Mouse (Mus musculus) adrenal gland, adult 18-20 months (tissue): Measurements from ENCODE around the gene Tspear. TPM values are rescaled to one million over a fixed set of nuclear protein-coding genes. Genes with fewer than 3 reads are reported as not detected.
"Not testable (repeated sequence)": the region's sequence is repeated elsewhere in the genome, so short reads cannot be mapped to it uniquely, and the experiment has no call there.

Experiments used
- DNase-seq, 2 experiments: peaks; one replicate each; pipeline ENCODE4 v3.0.0; 2021 to 2022; ENCODE audit warnings: low spot score in 2 of 2
- total RNA-seq, 2 experiments: library from RNA; stranded (reverse); gene quantifications; 1 replicate in 1 of 2; 2 replicates in 1 of 2; pipeline ENCODE4 v1.2.3; 2021

The Tspear gene
- total RNA-seq, 2 experiments from 2014 or later = 0.27 to 0.51 TPM

GRCm38 (mm10) chr10:77783396-77783795 lies 97.0 kb downstream of the Tspear start:
- not testable (repeated sequence) for DNase-seq

- DNase-seq = not testable (repeated sequence)
Measured at GRCm38 (mm10) chr10:77787876-77788275, 101.5 kb downstream of the Tspear start, which contains the start of gene Gm7137. Gm7137 (minus strand) TSS chr10:77788200.

- DNase-seq = no peak
Measured at GRCm38 (mm10) chr10:77788621-77789020, 102.3 kb downstream of the Tspear start.

GRCm38 (mm10) chr10:77794976-77795375 lies 108.6 kb downstream of the Tspear start, which contains the start of gene Gm9639:
Gm9639 (minus strand) TSS chr10:77795076.
- no peak for DNase-seq

- DNase-seq = no peak
Measured at GRCm38 (mm10) chr10:77797677-77798076, 111.3 kb downstream of the Tspear start.

GRCm38 (mm10) chr10:77798164-77798920 lies 112.0 kb downstream of the Tspear start:
- DNase-seq = not testable (repeated sequence)

- no peak for DNase-seq
Measured at GRCm38 (mm10) chr10:77798921-77799508, 112.6 kb downstream of the Tspear start, which contains the start of gene Gm19668. Gm19668 (minus strand) TSS chr10:77799133.

GRCm38 (mm10) chr10:77804095-77804494 lies 117.7 kb downstream of the Tspear start:
- no peak for DNase-seq

- no peak for DNase-seq
Measured at GRCm38 (mm10) chr10:77811743-77812142, 125.4 kb downstream of the Tspear start, which contains the start of gene Gm9507. Gm9507 (minus strand) TSS chr10:77811843.

GRCm38 (mm10) chr10:77814382-77814781 lies 128.0 kb downstream of the Tspear start, which contains the start of gene Gm2696:
Gm2696 (plus strand) TSS chr10:77814682.
- DNase-seq = no peak

- DNase-seq = no peak
Measured at GRCm38 (mm10) chr10:77815514-77815913, 129.1 kb downstream of the Tspear start.

- no peak for DNase-seq
Measured at GRCm38 (mm10) chr10:77818523-77818922, 132.2 kb downstream of the Tspear start.

- DNase-seq = no peak
Measured at GRCm38 (mm10) chr10:77819203-77819602, 132.8 kb downstream of the Tspear start.

- no peak for DNase-seq
Measured at GRCm38 (mm10) chr10:77826951-77827350, 140.6 kb downstream of the Tspear start, which contains the start of gene Krtap10-4. Krtap10-4 (minus strand) TSS chr10:77827095.

- DNase-seq = no peak
Measured at GRCm38 (mm10) chr10:77835647-77836046, 149.3 kb downstream of the Tspear start, which contains the start of gene Krtap10-10. Krtap10-10 (plus strand) TSS chr10:77835947.

GRCm38 (mm10) chr10:77839006-77839405 lies 152.6 kb downstream of the Tspear start:
- DNase-seq = no peak

GRCm38 (mm10) chr10:77846503-77846902 lies 160.1 kb downstream of the Tspear start, which contains the start of gene Gm36176:
Gm36176 (plus strand) TSS chr10:77846803.
- no peak for DNase-seq

- DNase-seq = no peak
Measured at GRCm38 (mm10) chr10:77846961-77847360, 160.6 kb downstream of the Tspear start.

GRCm38 (mm10) chr10:77847538-77847937 lies 161.2 kb downstream of the Tspear start:
- DNase-seq = no peak

GRCm38 (mm10) chr10:77852559-77852958 lies 166.2 kb downstream of the Tspear start, which contains the start of gene Gm10318:
Gm10318 (plus strand) TSS chr10:77852859.
- no peak for DNase-seq

- DNase-seq = no peak
Measured at GRCm38 (mm10) chr10:77861675-77862074, 175.3 kb downstream of the Tspear start, which contains the start of gene Gm3285. Gm3285 (plus strand) TSS chr10:77861975.
